Mouse (Mus musculus): ENCODE data around the gene Dgkq. TPM values are rescaled to one million over a fixed set of nuclear protein-coding genes. Genes with fewer than 3 reads are reported as not detected.
"Not testable (repeated sequence)": the region's sequence is repeated elsewhere in the genome, so short reads cannot be mapped to it uniquely, and the experiment has no call there.

The Dgkq gene
- total and polyA plus RNA-seq, 3 experiments: 11.3 TPM; not detected in 1

DNA sequence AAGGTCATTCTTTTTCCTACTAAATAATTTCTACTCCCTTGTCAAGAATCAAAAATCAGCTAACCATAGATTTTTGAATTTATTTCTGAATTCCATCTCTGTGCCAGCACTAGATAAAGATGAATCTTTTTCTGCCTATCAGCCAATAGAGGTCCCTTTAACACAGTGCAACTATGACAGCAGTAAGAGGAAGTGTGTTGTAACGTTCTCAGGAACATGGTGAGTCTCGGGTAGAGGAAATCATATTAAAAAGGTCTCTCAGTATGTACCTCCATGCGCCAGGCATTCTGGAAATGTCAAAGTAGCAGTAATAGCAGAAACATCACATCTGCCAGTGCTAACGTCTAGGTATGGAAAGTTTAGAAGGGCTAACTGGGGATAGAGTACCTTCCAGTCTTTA, 33.3 kb downstream of the Dgkq start:
- Histone ChIP-seq H3K36me3 (ENCODE audit: control insufficient read depth in 1 of 2, insufficient read depth in 2 of 2, low read length in 2 of 2) (peaks cover 0 to 5% of the 10 kb centered on the region in 2 experiments; a peak in 3 of 4 replicates), H3K9me3 (replicated peaks; ENCODE audit: insufficient read depth, low read length) (no peaks in the 10 kb centered on the region), H3K27me3 (ENCODE audit: control insufficient read depth in 1 of 2, insufficient read depth in 2 of 2, low read length in 2 of 2) (no peaks in the 10 kb centered on the region), H3K4me3 (ENCODE audit: control insufficient read depth in 1 of 2, insufficient read depth in 1 of 2, low read depth in 2 of 2, low read length in 2 of 2) (no peak overlapping the region), H3K27ac (ENCODE audit: control insufficient read depth, low read depth, low read length) (no peak overlapping the region), H3K9ac (ENCODE audit: control insufficient read depth, low read depth, low read length, poor library complexity, severe bottlenecking) (no peak overlapping the region), H3K79me2 (ENCODE audit: control insufficient read depth, insufficient read depth, low read length, poor library complexity) (no peaks in the 10 kb centered on the region), H3K4me1 (ENCODE audit: control insufficient read depth in 1 of 2, insufficient read depth in 2 of 2, low read length in 2 of 2) (no peaks in the 10 kb centered on the region)
- TF ChIP-seq RAD21 (IDR thresholded peaks at IDR 0.05; ENCODE audit: low read depth, low read length) (peak; percentile 20), GABPA (IDR thresholded peaks at IDR 0.05; ENCODE audit: low read depth, low read length) (no peak), SMC3 (IDR thresholded peaks at IDR 0.05; ENCODE audit: low read depth, low read length) (peak; percentile 19; the same call in 1 of the 2 replicates), EP300 (IDR thresholded peaks at IDR 0.05; ENCODE audit: low read depth in 1 of 2, low read length in 2 of 2) (no peak), CTCF (IDR thresholded peaks at IDR 0.05 in 2 of 3, conservative IDR thresholded peaks at IDR 0.05 in 1 of 3; ENCODE audit: control insufficient read depth in 1 of 3, insufficient read depth in 1 of 3, low read depth in 2 of 3, low read length in 3 of 3, poor library complexity in 1 of 3, severe bottlenecking in 1 of 3) (peak in 1 of 3 experiments; percentile 16; a peak in 1 of 6 replicates), USF1 (IDR thresholded peaks at IDR 0.05; ENCODE audit: low read depth, low read length) (no peak), GATA1 (IDR thresholded peaks at IDR 0.05; ENCODE audit: low read depth, low read length) (peak; percentile 29; the same call in 1 of the 2 replicates)
- DNase-seq (ENCODE audit: low read depth, low spot score): peak; percentile 60

DNA sequence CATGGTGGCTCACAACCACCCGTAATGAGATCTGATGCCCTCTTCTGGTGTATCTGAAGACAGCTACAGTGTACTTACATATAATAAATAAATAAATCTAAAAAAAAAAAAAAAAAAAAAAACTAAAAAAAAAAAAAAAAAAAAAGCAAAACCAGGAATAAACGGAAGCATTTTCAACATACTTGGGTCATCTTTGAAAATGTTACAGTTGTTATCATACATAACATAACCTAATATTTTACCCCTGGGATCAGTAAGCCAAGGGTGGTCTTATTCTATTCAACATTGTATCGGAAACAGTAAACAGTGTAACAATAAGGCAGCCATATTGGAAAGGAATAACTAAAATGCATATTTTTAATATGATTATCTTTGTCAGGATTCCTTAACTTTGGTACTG, 35.4 kb downstream of the Dgkq start:
- not testable (repeated sequence) for H3K79me2 ChIP-seq (ENCODE audit: control insufficient read depth, insufficient read depth, low read length, poor library complexity); DNase-seq (ENCODE audit: low read depth, low spot score)

DNA sequence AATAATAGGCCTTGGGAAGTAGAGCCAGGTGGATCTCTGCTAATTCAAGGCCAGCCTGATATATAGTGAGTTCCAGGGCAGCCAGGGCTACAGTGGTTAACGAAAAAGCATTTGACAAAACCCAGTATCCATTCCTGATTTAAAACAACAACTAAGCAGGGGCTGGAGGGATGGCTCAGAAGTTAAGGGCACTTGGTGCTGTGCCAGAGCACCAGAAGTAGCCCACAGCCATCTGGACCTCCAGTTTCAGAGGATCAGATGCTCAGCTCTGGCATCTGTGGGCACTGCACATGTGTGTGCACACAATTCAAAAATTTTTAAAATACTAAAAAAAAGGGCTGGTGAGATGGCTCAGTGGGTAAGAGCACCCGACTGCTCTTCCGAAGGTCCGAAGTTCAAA, 35.8 kb downstream of the Dgkq start:
- H3K36me3 ChIP-seq (ENCODE audit: control insufficient read depth in 1 of 2, insufficient read depth in 2 of 2, low read length in 2 of 2): peaks cover 0 to 10% of the 10 kb centered on the region in 2 experiments; a peak in 2 of 4 replicates
- H3K27me3 ChIP-seq (ENCODE audit: control insufficient read depth in 1 of 2, insufficient read depth in 2 of 2, low read length in 2 of 2): no peaks in the 10 kb centered on the region
- no peak overlapping the region for H3K9ac ChIP-seq (ENCODE audit: control insufficient read depth, low read depth, low read length, poor library complexity, severe bottlenecking)
- no peak overlapping the region for H3K4me3 ChIP-seq (ENCODE audit: control insufficient read depth in 1 of 2, insufficient read depth in 1 of 2, low read depth in 2 of 2, low read length in 2 of 2)
- no peaks in the 10 kb centered on the region for H3K9me3 ChIP-seq (replicated peaks; ENCODE audit: insufficient read depth, low read length)
- H3K4me1 ChIP-seq (ENCODE audit: control insufficient read depth in 1 of 2, insufficient read depth in 2 of 2, low read length in 2 of 2): no peaks in the 10 kb centered on the region
- DNase-seq (ENCODE audit: low read depth, low spot score): no peak
- peaks cover 13% of the 10 kb centered on the region for H3K79me2 ChIP-seq (ENCODE audit: control insufficient read depth, insufficient read depth, low read length, poor library complexity)
- H3K27ac ChIP-seq (ENCODE audit: control insufficient read depth, low read depth, low read length): no peak overlapping the region
- TF ChIP-seq POLR2AphosphoS5 (IDR thresholded peaks at IDR 0.05; ENCODE audit: borderline replicate concordance, low read depth, low read length): no peak

More for the DNA sequence above, 35.4 kb downstream of the Dgkq start:
- not testable (repeated sequence) for H3K4me3 ChIP-seq (ENCODE audit: control insufficient read depth in 1 of 2, insufficient read depth in 1 of 2, low read depth in 2 of 2, low read length in 2 of 2); H3K9ac ChIP-seq (ENCODE audit: control insufficient read depth, low read depth, low read length, poor library complexity, severe bottlenecking); H3K4me1 ChIP-seq (ENCODE audit: control insufficient read depth in 1 of 2, insufficient read depth in 2 of 2, low read length in 2 of 2); H3K27ac ChIP-seq (ENCODE audit: control insufficient read depth, low read depth, low read length); H3K9me3 ChIP-seq (replicated peaks; ENCODE audit: insufficient read depth, low read length); H3K27me3 ChIP-seq (ENCODE audit: control insufficient read depth in 1 of 2, insufficient read depth in 2 of 2, low read length in 2 of 2)
- peak; percentile 72 for TF ChIP-seq ZNF384 (IDR thresholded peaks at IDR 0.05; ENCODE audit: low read depth, low read length)
- peaks cover 0 to 10% of the 10 kb centered on the region in 2 experiments; a peak in 2 of 4 replicates for H3K36me3 ChIP-seq (ENCODE audit: control insufficient read depth in 1 of 2, insufficient read depth in 2 of 2, low read length in 2 of 2)

Data from MEL (cell line).